ENCODE assay signal across 8 mouse cellular contexts in the genomic region with DNA sequence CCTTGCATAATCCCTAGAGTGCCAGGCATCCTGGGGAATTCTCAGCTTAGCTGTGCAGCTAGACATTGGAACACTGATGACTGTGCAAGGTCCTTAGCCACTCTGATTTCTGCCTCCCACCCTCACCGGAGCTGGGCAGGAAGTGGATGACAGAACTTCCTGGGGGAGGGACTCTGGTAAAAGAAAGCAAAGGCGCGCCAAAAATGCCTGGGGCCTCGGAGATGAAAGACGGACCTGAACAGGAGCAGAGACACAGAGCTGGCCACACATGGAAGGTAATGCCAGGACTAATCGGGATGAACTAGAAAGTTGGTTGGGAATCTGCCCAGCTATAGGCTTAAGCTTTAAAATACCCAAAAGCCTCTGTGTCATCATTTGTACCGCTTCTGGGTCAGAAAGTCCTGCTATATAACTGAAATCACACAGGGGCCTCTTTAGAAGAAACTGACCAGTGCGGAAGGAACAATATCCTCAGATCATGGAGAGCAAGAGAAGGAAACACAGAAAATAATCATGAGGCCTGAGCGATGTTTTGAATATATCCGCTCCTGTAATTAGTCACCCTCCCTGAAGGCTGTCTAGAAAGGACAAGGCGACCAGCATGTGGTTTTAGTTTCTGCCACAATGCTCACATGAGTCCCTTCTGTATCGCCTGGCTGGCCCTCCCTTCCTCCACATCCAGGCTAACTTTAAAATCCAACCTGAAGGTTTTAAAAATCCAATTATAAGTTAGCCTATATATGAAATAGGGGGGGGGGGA. TPM values are rescaled to one million over a fixed set of nuclear protein-coding genes. Genes with fewer than 3 reads are reported as not detected.
A peak's percentile ranks its signal among the peaks of the same experiment; 100 is the strongest.
DNase-seq lines count a peak whose midpoint lies in the region; ATAC-seq and TF ChIP-seq lines count a peak whose summit lies in the region.

TSS of gene Slfn3 (plus strand) at position 197 of the 760 bp plus-strand sequence.

- TF ChIP-seq RAD21 in CH12.LX (IDR thresholded peaks at IDR 0.05; ENCODE audit: low read depth, low read length) = no peak

- peak within 1 kb of the TSS; percentile 82 for H3K27ac ChIP-seq in CH12.LX (ENCODE audit: insufficient read depth, low read depth)
- H3K27ac ChIP-seq in midbrain, postnatal 0 days (ENCODE audit: low read depth, low read length) = no peak within 1 kb of the TSS

- peak; percentile 88 for TF ChIP-seq POLR2A in CH12.LX (IDR thresholded peaks at IDR 0.05; ENCODE audit: low read depth, low read length)

- H3K9me3 ChIP-seq in CH12.LX (replicated peaks; ENCODE audit: low read length) = no peaks in the 10 kb centered on the region
- H3K9me3 ChIP-seq in midbrain, postnatal 0 days (ENCODE audit: low read length) = no peaks in the 10 kb centered on the region

- peak within 1 kb of the TSS; percentile 96 for H3K9ac ChIP-seq in CH12.LX (ENCODE audit: insufficient read depth, low read depth)
- H3K9ac ChIP-seq in midbrain, postnatal 0 days (replicated peaks; ENCODE audit: low read length, poor library complexity, severe bottlenecking) = no peak within 1 kb of the TSS

- in situ Hi-C loops in CH12.LX (cut with MboI; ENCODE audit: low pct_ligation_motif_present, low pct_unique_long_range_greater_than_20kb, low sequenced_read_pairs) = loop anchor here (25.0 kb wide), 2 partner anchors 279 to 429 kb away; partner anchors contain the start of genes Cct6b, Nle1, Unc45b and Zfp830

- peak within 1 kb of the TSS; percentile 59 to 71 (median 64) for H3K4me3 ChIP-seq in CH12.LX (replicated peaks in 1 of 3; ENCODE audit: low read depth in 2 of 3, low read length in 2 of 3, poor library complexity in 1 of 3)
- no peak within 1 kb of the TSS for H3K4me3 ChIP-seq in midbrain, postnatal 0 days (ENCODE audit: low read depth, low read length)

- peak; percentile 67 to 70 for DNase-seq in B cell, adult 2 months
- DNase-seq in CH12.LX (ENCODE audit: extremely low read depth) = peak; percentile 92
- DNase-seq in kidney, adult 8-10 months = peak; percentile 22 to 44
- peak; percentile 59 for DNase-seq in lung, postnatal 25 days (ENCODE audit: low spot score)
- DNase-seq in thymus, postnatal 0 days (ENCODE audit: low spot score) = peak; percentile 81
- no peak for DNase-seq in right cerebral cortex, postnatal 25 days
- DNase-seq in midbrain, postnatal 0 days (ENCODE audit: low spot score) = no peak

- peak within 1 kb of the TSS; percentile 91 for H3K4me2 ChIP-seq in CH12.LX (ENCODE audit: insufficient read depth, low read depth, poor library complexity, severe bottlenecking)
- H3K4me2 ChIP-seq in midbrain, postnatal 0 days (ENCODE audit: low read depth, low read length, poor library complexity, severe bottlenecking) = no peak within 1 kb of the TSS

- ATAC-seq in erythroid progenitor cell, adult 5-6 weeks (replicated peaks; ENCODE audit: low FRiP score, poor library complexity, severe bottlenecking) = peak; percentile 76
- no peak for ATAC-seq in midbrain, postnatal 0 days (ENCODE audit: low FRiP score)

- peak; percentile 94 for TF ChIP-seq EP300 in CH12.LX (IDR thresholded peaks at IDR 0.05; ENCODE audit: low read length)

- dilution Hi-C loops in CH12.LX (cut with MboI; ENCODE audit: extremely low pct_ligation_motif_present, extremely low pct_unique_long_range_greater_than_20kb, low sequenced_read_pairs) = no loop called here

- peaks cover 15 to 29% of the 10 kb centered on the region in 2 experiments for H3K36me3 ChIP-seq in CH12.LX (replicated peaks in 1 of 2; ENCODE audit: control insufficient read depth in 1 of 2, insufficient read depth in 1 of 2, low read length in 1 of 2)
- no peaks in the 10 kb centered on the region for H3K36me3 ChIP-seq in midbrain, postnatal 0 days (ENCODE audit: insufficient read depth, low read length)

- peaks cover 5% of the 10 kb centered on the region for H3K27me3 ChIP-seq in CH12.LX (replicated peaks)
- H3K27me3 ChIP-seq in midbrain, postnatal 0 days (ENCODE audit: insufficient read depth, low read length) = no peaks in the 10 kb centered on the region

- TF ChIP-seq CTCF in CH12.LX (conservative IDR thresholded peaks at IDR 0.05 in 1 of 2, IDR thresholded peaks at IDR 0.05 in 1 of 2; ENCODE audit: low read depth in 2 of 2, low read length in 2 of 2) = no peak
- no peak for TF ChIP-seq CTCF in midbrain, postnatal 0 days (IDR thresholded peaks at IDR 0.05)

- peaks cover 13% of the 10 kb centered on the region for H3K79me2 ChIP-seq in CH12.LX (replicated peaks; ENCODE audit: control insufficient read depth, extremely low read depth, insufficient read depth, poor library complexity, severe bottlenecking)

- H3K4me1 ChIP-seq in CH12.LX (ENCODE audit: control insufficient read depth in 1 of 2, insufficient read depth in 2 of 2) = peaks cover 16 to 38% of the 10 kb centered on the region in 2 experiments
- no peaks in the 10 kb centered on the region for H3K4me1 ChIP-seq in midbrain, postnatal 0 days (ENCODE audit: insufficient read depth, low read length)

- WGBS in midbrain, postnatal 0 days = 79% methylated on average over 12 of the region's 12 CpGs

TF ChIP-seq in CH12.LX, 34 proteins besides CTCF, POLR2A, EP300 and RAD21:
- TF ChIP-seq TCF12 (IDR thresholded peaks at IDR 0.05; ENCODE audit: low read depth, low read length) (peak; percentile 81), BHLHE40 (IDR thresholded peaks at IDR 0.05; ENCODE audit: low read depth, low read length) (peak; percentile 97), KAT2A (IDR thresholded peaks at IDR 0.05; ENCODE audit: insufficient replicate concordance, low read length) (0 out of 2 replicates have a peak, but pooled peaks have one; percentile 73), TBP (conservative IDR thresholded peaks at IDR 0.05; ENCODE audit: low read depth, low read length) (peak; percentile 79), UBTF (IDR thresholded peaks at IDR 0.05; ENCODE audit: low read depth, low read length) (no peak), USF1 (IDR thresholded peaks at IDR 0.05; ENCODE audit: low read depth, low read length) (no peak), CHD1 (IDR thresholded peaks at IDR 0.05; ENCODE audit: low read depth, low read length) (0 out of 2 replicates have a peak, but pooled peaks have one; percentile 65), MAFK (IDR thresholded peaks at IDR 0.05; ENCODE audit: insufficient replicate concordance, low read length) (peak; percentile 86), IRF4 (IDR thresholded peaks at IDR 0.05; ENCODE audit: low read depth, low read length) (peak; percentile 98), SIN3A (IDR thresholded peaks at IDR 0.05; ENCODE audit: low read length) (peak; percentile 60), JUN (IDR thresholded peaks at IDR 0.05; ENCODE audit: insufficient read depth, low read depth, low read length) (peak; percentile 90), E2F4 (IDR thresholded peaks at IDR 0.05; ENCODE audit: insufficient replicate concordance, low read depth, low read length) (peak; percentile 93; the same call in 1 of the 2 replicates), JUND (conservative IDR thresholded peaks at IDR 0.05; ENCODE audit: low read depth, low read length) (peak; percentile 93), MEF2A (IDR thresholded peaks at IDR 0.05; ENCODE audit: borderline replicate concordance, low read depth, low read length) (peak; percentile 86), MAX (IDR thresholded peaks at IDR 0.05; ENCODE audit: low read length) (peak; percentile 66), ETS1 (conservative IDR thresholded peaks at IDR 0.05; ENCODE audit: low read depth, low read length) (peak; percentile 88), PAX5 (IDR thresholded peaks at IDR 0.05; ENCODE audit: low read length) (no peak), USF2 (conservative IDR thresholded peaks at IDR 0.05; ENCODE audit: low read depth, low read length) (0 out of 2 replicates have a peak, but pooled peaks have one; percentile 22), HCFC1 (IDR thresholded peaks at IDR 0.05; ENCODE audit: low read depth, low read length) (peak; percentile 68), MYC (IDR thresholded peaks at IDR 0.05; ENCODE audit: low read depth, low read length) (peak; percentile 85), CHD2 (IDR thresholded peaks at IDR 0.05; ENCODE audit: low read length) (peak; percentile 69; the same call in 1 of the 2 replicates), NRF1 (IDR thresholded peaks at IDR 0.05; ENCODE audit: low read depth, low read length) (no peak; the same call in 1 of the 2 replicates), RCOR1 (conservative IDR thresholded peaks at IDR 0.05; ENCODE audit: low read depth, low read length) (peak; percentile 95), NELFE (IDR thresholded peaks at IDR 0.05; ENCODE audit: low read depth, low read length) (peak; percentile 89), MXI1 (IDR thresholded peaks at IDR 0.05; ENCODE audit: low read depth, low read length) (peak; percentile 67), ZKSCAN1 (IDR thresholded peaks at IDR 0.05; ENCODE audit: borderline replicate concordance, low read depth, low read length) (no peak), ZMIZ1 (IDR thresholded peaks at IDR 0.05; ENCODE audit: low read depth, low read length) (peak; percentile 86), SMC3 (IDR thresholded peaks at IDR 0.05; ENCODE audit: low read depth, low read length) (no peak; the same call in 1 of the 2 replicates), ELF1 (IDR thresholded peaks at IDR 0.05; ENCODE audit: low read depth, low read length) (peak; percentile 82), GABPA (IDR thresholded peaks at IDR 0.05; ENCODE audit: insufficient replicate concordance, low read depth, low read length) (no peak), ZNF384 (IDR thresholded peaks at IDR 0.05; ENCODE audit: low read depth, low read length) (0 out of 2 replicates have a peak, but pooled peaks have one; percentile 4), ZC3H11A (IDR thresholded peaks at IDR 0.05; ENCODE audit: low read depth, low read length) (no peak), MAZ (IDR thresholded peaks at IDR 0.05; ENCODE audit: low read depth, low read length) (0 out of 2 replicates have a peak, but pooled peaks have one; percentile 46), POLR2AphosphoS2 (IDR thresholded peaks at IDR 0.05; ENCODE audit: low read depth, low read length) (no peak; the same call in 1 of the 2 replicates)

RNA-seq across cellular contexts. Expression of gene Slfn3, which starts in this region (rescaled TPM):
- total RNA-seq in CH12.LX (2012; rRNA removed) (10.6 and 11.2 TPM in 2 replicates), CH12.LX (2014; rRNA removed) (19.5 and 21.4 TPM in 2 replicates)
- polyA plus RNA-seq in CH12.LX (2012; ENCODE audit: insufficient read length, low read depth) = 30.4 and 33.1 TPM in 2 replicates
- 5.0 and 19.3 TPM in 2 replicates for total RNA-seq in erythroid progenitor cell, adult 5-6 weeks (2015; ENCODE audit: low replicate concordance)
- 12.3 and 35.9 TPM in 2 replicates for total RNA-seq in erythroid progenitor cell, adult 5-6 weeks (2017; ENCODE audit: low replicate concordance)
- polyA plus RNA-seq in thymus, postnatal 0 days (2015; fragmentation: Nextera tagmentation; extraction: Ambion mirVana) = 6.1 and 7.3 TPM in 2 replicates
- total RNA-seq in midbrain, postnatal 0 days (2014; rRNA removed) = 0.19 and 0.22 TPM in 2 replicates
- 0.12 and 0.21 TPM in 2 replicates for polyA plus RNA-seq in midbrain, postnatal 0 days (2015; fragmentation: Nextera tagmentation; extraction: Ambion mirVana)

Comparison
In these comparisons a context has a peak if more than half of its experiments do, and no peak if none do; other contexts are left out.
1. DNase-seq: peak in B cell, adult 2 months (2 of 2), CH12.LX (single experiment), kidney, adult 8-10 months (2 of 2), lung, postnatal 25 days (single experiment) and thymus, postnatal 0 days (single experiment); none in right cerebral cortex, postnatal 25 days (single experiment) and midbrain, postnatal 0 days (single experiment).